Mouse (Mus musculus) naive thymus-derived CD4-positive, alpha-beta T cell, adult 2 months (primary cell): Measurements from ENCODE around the gene Wdr60.
A peak's percentile ranks its signal among the peaks of the same experiment; 100 is the strongest.

Experiments
- DNase-seq: peaks from one replicate; pipeline ENCODE4 v3.0.0-alpha.2; 2011; ENCODE audit warnings: low read depth

The Wdr60 gene

GRCm38 (mm10) chr12:116265275-116265674 lies 2.5 kb upstream of the Wdr60 start:
- no peak for DNase-seq

- no peak for DNase-seq
Observed at GRCm38 (mm10) chr12:116264756-116265155, 1.9 kb upstream of the Wdr60 start.

GRCm38 (mm10) chr12:116258321-116258720 lies 4.5 kb downstream of the Wdr60 start:
- no peak for DNase-seq

- DNase-seq, result no peak
Observed at GRCm38 (mm10) chr12:116255636-116256035, 7.2 kb downstream of the Wdr60 start.

- DNase-seq, result peak; percentile 65
Observed at GRCm38 (mm10) chr12:116254652-116255051, 8.2 kb downstream of the Wdr60 start.

GRCm38 (mm10) chr12:116244601-116245000 lies 18.2 kb downstream of the Wdr60 start:
- no peak for DNase-seq

- no peak for DNase-seq
Observed at GRCm38 (mm10) chr12:116238803-116239202, 24.0 kb downstream of the Wdr60 start.

GRCm38 (mm10) chr12:116238370-116238769 lies 24.5 kb downstream of the Wdr60 start:
- no peak for DNase-seq

- DNase-seq, result no peak
Observed at GRCm38 (mm10) chr12:116236658-116237057, 26.2 kb downstream of the Wdr60 start.

GRCm38 (mm10) chr12:116235356-116235755 lies 27.5 kb downstream of the Wdr60 start:
- peak; percentile 64 for DNase-seq

GRCm38 (mm10) chr12:116232061-116232460 lies 30.8 kb downstream of the Wdr60 start:
- DNase-seq, result no peak

GRCm38 (mm10) chr12:116231612-116232011 lies 31.2 kb downstream of the Wdr60 start:
- no peak for DNase-seq

GRCm38 (mm10) chr12:116229451-116229850 lies 33.4 kb downstream of the Wdr60 start:
- DNase-seq, result no peak

- no peak for DNase-seq
Observed at GRCm38 (mm10) chr12:116226289-116227057, 36.3 kb downstream of the Wdr60 start.

- no peak for DNase-seq
Observed at GRCm38 (mm10) chr12:116223107-116223506, 39.7 kb downstream of the Wdr60 start.

- no peak for DNase-seq
Observed at GRCm38 (mm10) chr12:116207486-116207885, 55.3 kb downstream of the Wdr60 start.

- DNase-seq, result no peak
Observed at GRCm38 (mm10) chr12:116205726-116206125, 57.1 kb downstream of the Wdr60 start.

GRCm38 (mm10) chr12:116202176-116202981 lies 60.4 kb downstream of the Wdr60 start:
- DNase-seq, result peak; percentile 74

GRCm38 (mm10) chr12:116198791-116199190 lies 64.0 kb downstream of the Wdr60 start:
- DNase-seq, result no peak

GRCm38 (mm10) chr12:116196221-116196620 lies 66.6 kb downstream of the Wdr60 start:
- DNase-seq, result no peak

GRCm38 (mm10) chr12:116194641-116195040 lies 68.2 kb downstream of the Wdr60 start:
- DNase-seq, result no peak

- DNase-seq, result no peak
Observed at GRCm38 (mm10) chr12:116193952-116194351, 68.9 kb downstream of the Wdr60 start.
